Mouse (Mus musculus) embryo, embryonic 11.5 days (tissue): Measurements from ENCODE around the gene Abr.

Source experiments
- DNase-seq: peaks from one replicate; pipeline ENCODE4 v3.0.0-alpha.2; 2012; ENCODE audit warnings: low read depth, low spot score

The Abr gene

GRCm38 (mm10) chr11:76520889-76521288, 101.2 kb downstream of the Abr start:
- DNase-seq: no peak

- DNase-seq: no peak
Measured at GRCm38 (mm10) chr11:76518613-76519012, 103.5 kb downstream of the Abr start.

- no peak for DNase-seq
Measured at GRCm38 (mm10) chr11:76518125-76518524, 104.0 kb downstream of the Abr start.

GRCm38 (mm10) chr11:76516951-76517350, 105.2 kb downstream of the Abr start:
- DNase-seq: no peak

GRCm38 (mm10) chr11:76515123-76515522, 107.0 kb downstream of the Abr start:
- DNase-seq: no peak

- DNase-seq: no peak
Measured at GRCm38 (mm10) chr11:76510977-76511376, 111.1 kb downstream of the Abr start.

- no peak for DNase-seq
Measured at GRCm38 (mm10) chr11:76509751-76510723, 112.1 kb downstream of the Abr start.

- DNase-seq: no peak
Measured at GRCm38 (mm10) chr11:76508831-76509595, 113.1 kb downstream of the Abr start.

- DNase-seq: no peak
Measured at GRCm38 (mm10) chr11:76508125-76508524, 114.0 kb downstream of the Abr start.

GRCm38 (mm10) chr11:76507302-76508124, 114.6 kb downstream of the Abr start:
- no peak for DNase-seq

- peak; percentile 59 for DNase-seq
Measured at GRCm38 (mm10) chr11:76506514-76507228, 115.4 kb downstream of the Abr start.

- no peak for DNase-seq
Measured at GRCm38 (mm10) chr11:76505106-76505505, 117.0 kb downstream of the Abr start.

GRCm38 (mm10) chr11:76504058-76504457, 118.1 kb downstream of the Abr start:
- no peak for DNase-seq

GRCm38 (mm10) chr11:76499987-76500386, 122.1 kb downstream of the Abr start:
- DNase-seq: no peak

- DNase-seq: no peak
Measured at GRCm38 (mm10) chr11:76499564-76499963, 122.5 kb downstream of the Abr start.

GRCm38 (mm10) chr11:76497769-76498152, 124.4 kb downstream of the Abr start:
- no peak for DNase-seq

- DNase-seq: no peak
Measured at GRCm38 (mm10) chr11:76497066-76497768, 124.9 kb downstream of the Abr start.

- DNase-seq: no peak
Measured at GRCm38 (mm10) chr11:76496086-76496771, 125.9 kb downstream of the Abr start.

GRCm38 (mm10) chr11:76495127-76496028, 126.7 kb downstream of the Abr start:
- DNase-seq: no peak
